Mouse (Mus musculus): ENCODE measurements around the gene Caml.

The Caml gene

GRCm38 (mm10) chr13:55620275-55620674, 2.5 kb upstream of the Caml start:
- no peak for DNase-seq (ENCODE audit: inconsistent age in 2 of 2, low spot score in 1 of 2)

DNA sequence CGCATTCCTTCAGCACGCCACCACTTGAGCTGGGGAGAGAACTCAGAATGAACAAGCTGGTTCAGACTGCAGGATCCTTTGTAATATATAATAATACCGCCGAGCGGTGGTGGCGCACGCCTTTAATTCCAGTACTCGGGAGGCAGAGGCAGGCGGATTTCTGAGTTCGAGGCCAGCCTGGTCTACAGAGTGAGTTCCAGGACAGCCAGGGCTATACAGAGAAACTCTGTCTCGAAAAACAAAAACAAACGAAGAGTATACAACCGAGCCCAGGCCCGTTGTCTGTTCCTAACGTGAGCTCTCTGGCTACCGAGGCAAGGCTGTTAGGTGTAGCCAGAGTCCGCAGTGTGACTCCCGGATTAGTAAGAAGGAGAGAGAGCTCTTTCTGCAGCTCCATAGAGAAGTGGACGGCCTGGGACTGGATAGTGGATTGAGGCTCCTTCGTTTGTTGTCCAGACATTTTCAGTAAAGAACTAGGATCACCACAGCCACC, 603 bp upstream of the Caml start:
- peak in 1 of 2 experiments; percentile 23 for DNase-seq (ENCODE audit: inconsistent age in 2 of 2, low spot score in 1 of 2)

DNA sequence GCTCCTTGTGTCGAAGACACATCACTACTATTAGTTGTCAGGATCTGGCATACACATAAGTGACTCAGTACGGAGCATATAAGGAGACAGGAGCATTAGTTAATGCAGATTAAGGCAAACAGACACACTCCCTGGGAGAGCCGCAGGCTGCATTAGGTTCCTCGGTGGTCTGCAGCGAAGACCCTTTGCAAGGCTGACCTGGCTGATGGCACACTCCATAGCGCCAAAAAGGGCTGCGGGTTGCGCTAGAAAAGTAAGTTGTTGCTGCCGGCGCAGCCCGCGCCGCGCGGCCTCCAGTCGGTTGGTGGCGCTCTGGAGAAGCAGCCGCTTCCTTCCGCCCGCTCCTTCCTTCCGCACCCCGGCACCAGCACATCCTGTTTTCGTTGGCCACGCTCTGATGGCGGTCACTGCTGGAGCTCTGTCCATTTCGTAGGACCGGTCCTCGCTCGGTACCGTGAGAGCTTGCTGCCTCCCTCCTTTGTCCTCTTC, 11.9 kb downstream of the Caml start, which contains the start of gene Ddx46:
TSS of gene Ddx46 (plus strand) at position 389 of the 489 bp plus-strand sequence.
- DNase-seq (ENCODE audit: inconsistent age in 2 of 2, low spot score in 1 of 2): peak; percentile 90 to 95

DNA sequence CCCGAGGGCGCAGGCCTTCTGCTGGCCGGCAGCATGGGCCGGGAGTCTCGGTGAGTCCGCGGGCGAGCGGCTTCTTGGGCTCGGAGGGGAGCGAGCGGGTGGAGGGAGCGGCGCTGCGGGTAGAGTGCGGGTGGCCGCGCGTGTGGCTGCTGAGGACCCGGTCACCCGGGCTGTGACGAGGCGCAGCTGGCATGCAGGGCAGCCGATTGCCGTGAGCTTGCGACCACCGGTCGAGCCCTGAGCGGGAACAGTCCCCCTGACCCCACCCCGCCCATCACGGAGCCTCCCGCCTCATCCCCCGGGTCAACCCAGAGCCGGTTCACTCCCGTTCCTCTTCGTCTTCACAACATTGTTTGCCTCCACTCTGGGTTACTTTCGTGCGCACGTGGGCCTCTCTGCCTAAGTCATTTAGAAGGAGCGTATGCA, 12.4 kb downstream of the Caml start:
- no peak for DNase-seq (ENCODE audit: inconsistent age in 2 of 2, low spot score in 1 of 2)

DNA sequence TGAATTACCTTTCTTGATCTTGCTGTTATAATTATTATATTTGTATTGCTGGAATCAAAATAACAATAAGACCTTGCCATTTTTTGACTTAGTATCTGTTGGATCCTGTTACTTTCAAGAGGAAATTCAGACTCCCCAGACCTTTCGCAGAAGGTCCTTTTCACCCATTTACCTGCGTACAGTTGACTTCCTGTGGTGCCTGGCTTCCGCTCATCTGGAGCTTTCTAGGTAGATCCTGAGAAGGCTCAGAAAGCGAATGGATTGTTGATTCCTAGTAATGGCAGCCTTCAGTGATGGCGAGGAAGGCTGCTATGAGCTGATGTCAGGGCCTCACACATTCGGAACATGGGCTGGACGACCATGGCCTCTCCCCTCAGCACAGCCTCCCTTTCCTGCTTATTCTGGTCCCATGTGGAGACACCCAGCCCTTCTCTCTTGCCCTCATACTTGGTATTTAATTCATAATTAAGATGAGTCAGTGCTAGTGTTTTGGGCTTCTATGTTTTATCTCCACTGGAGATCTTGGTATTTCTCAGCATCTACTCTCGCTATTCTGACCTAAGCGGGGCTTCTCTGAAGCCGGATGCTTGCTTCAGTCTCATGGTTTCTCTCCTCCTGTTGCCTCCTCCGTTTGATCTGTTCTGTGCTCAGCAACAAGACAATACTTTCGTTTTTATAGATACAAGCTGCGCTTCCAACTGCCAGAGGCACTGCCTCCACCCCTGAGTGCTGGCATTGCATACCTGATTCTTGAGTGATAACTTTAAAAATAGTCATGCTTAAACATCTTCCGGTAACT, 13.6 kb downstream of the Caml start:
- no peak for DNase-seq (ENCODE audit: inconsistent age in 2 of 2, low spot score in 1 of 2)

DNA sequence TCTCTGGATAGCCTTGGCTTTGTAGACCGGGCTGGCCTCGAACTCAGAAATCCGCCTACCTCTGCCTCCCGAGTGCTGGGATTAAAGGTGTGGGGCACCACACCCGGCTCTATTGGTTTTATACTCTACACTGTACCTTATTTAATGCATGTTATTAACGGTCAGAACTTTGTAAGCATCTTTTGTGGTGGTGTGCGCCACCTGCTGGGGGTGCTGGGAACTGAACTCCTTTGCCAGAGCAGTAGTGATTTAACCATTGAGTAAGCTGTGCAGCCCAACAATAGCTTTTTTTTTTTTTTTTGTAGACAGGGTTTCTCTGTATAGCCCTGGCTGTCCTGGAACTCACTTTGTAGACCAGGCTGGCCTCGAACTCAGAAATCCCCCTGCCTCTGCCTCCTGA, 17.7 kb downstream of the Caml start:
- DNase-seq (ENCODE audit: inconsistent age in 2 of 2, low spot score in 1 of 2): peak; percentile 71 to 92

GRCm38 (mm10) chr13:55644525-55644924, 21.7 kb downstream of the Caml start:
- no peak for DNase-seq (ENCODE audit: inconsistent age in 2 of 2, low spot score in 1 of 2)

GRCm38 (mm10) chr13:55650098-55650497, 27.3 kb downstream of the Caml start:
- DNase-seq (ENCODE audit: inconsistent age in 2 of 2, low spot score in 1 of 2): no peak

- no peak for DNase-seq (ENCODE audit: inconsistent age in 2 of 2, low spot score in 1 of 2)
Observed at GRCm38 (mm10) chr13:55650980-55651379, 28.2 kb downstream of the Caml start.

DNA sequence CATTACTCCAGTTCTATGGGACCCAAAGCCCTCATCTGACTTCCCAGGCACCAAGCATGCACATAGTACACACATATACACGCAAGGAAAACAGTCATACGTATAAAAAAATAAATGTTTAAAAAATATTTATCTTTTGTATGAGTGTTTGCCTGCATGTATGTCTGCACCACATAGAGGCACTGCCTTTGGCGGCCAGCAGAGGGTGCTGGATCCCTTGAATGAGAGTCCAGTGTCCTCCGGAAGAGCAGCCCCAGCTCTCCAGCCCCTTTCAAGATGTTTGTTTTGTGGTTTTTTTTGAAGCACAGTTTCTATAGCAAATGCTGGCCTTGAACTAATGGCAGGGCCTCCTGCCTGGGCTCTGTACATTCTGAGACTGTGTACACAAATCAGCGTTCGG, 45.7 kb downstream of the Caml start:
- peak; percentile 33 to 65 for DNase-seq (ENCODE audit: inconsistent age in 2 of 2, low spot score in 1 of 2)

GRCm38 (mm10) chr13:55672711-55673110, 49.9 kb downstream of the Caml start:
- no peak for DNase-seq (ENCODE audit: inconsistent age in 2 of 2, low spot score in 1 of 2)

DNA sequence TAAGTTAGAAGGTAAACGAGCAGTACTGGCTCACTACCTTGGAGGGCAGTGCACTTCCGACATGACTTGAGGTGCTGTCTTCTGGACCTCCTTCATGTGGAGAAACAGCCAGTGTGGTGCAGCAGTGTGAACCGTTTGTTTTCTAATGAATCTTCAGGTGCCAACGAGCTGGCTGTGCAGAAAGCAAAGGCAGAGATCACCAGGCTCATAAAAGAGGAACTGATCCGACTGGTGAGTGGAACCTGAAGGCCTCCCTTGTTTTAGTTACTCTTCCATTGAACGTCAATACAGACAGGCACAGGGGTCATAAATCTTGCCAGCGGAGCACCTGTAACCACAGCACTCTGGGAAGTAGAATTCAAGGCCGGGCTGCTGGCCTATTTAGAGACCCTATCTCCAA, 54.6 kb downstream of the Caml start:
- no peak for DNase-seq (ENCODE audit: inconsistent age in 2 of 2, low spot score in 1 of 2)
